Mouse (Mus musculus) stomach, embryonic 15.5 days (tissue): ENCODE results near the gene Kcnip2. TPM values are rescaled to one million over a fixed set of nuclear protein-coding genes. Genes with fewer than 3 reads are reported as not detected.

Experiments
- ATAC-seq: fragments of 200-750 bp; cut with Nextera tagmentation; 2 replicates; pipeline ENCODE4 v1.8.0; 2017; ENCODE audit warnings: low read depth, moderate number of reproducible peaks, moderate TSS enrichment; ENCODE audit not compliant: insufficient read depth, low FRiP score
- H3K27ac ChIP-seq: fragments of 300-500 bp; sonication (generic); 2 replicates; pipeline ENCODE4 v1.5.1; 2015; ENCODE audit warnings: mild to moderate bottlenecking, inconsistent platforms
- H3K27me3 ChIP-seq: fragments of 300-500 bp; sonication (generic); replicated peaks from 2 replicates; pipeline ENCODE4 v1.6.1; 2015; ENCODE audit warnings: inconsistent platforms
- H3K36me3 ChIP-seq: fragments of 300-500 bp; sonication (generic); 2 replicates; pipeline ENCODE4 v1.6.1; 2015; ENCODE audit warnings: inconsistent platforms
- H3K4me1 ChIP-seq: fragments of 300-500 bp; sonication (generic); 2 replicates; pipeline ENCODE4 v1.6.1; 2015; ENCODE audit warnings: inconsistent platforms
- H3K4me2 ChIP-seq: fragments of 300-500 bp; sonication (generic); 2 replicates; pipeline ENCODE4 v1.6.1; 2015; ENCODE audit warnings: mild to moderate bottlenecking, inconsistent platforms
- H3K4me3 ChIP-seq: fragments of 300-500 bp; sonication (generic); replicated peaks from 2 replicates; pipeline ENCODE4 v1.5.1; 2015; ENCODE audit warnings: inconsistent platforms
- H3K9ac ChIP-seq: fragments of 300-500 bp; sonication (generic); 2 replicates; pipeline ENCODE4 v1.6.1; 2015; ENCODE audit warnings: inconsistent platforms
- H3K9me3 ChIP-seq: fragments of 300-500 bp; sonication (generic); 2 replicates; pipeline ENCODE4 v1.6.1; 2016; ENCODE audit warnings: inconsistent platforms
- WGBS: fragments of 180-500 bp; shearing (Covaris S2); methylation state at CpG from one replicate; pipeline ENCODE4 v1.1.7; 2015; 5-methylcytosine and 5-hydroxymethylcytosine counted together
- polyA plus RNA-seq: library from polyadenylated mRNA; unstranded; fragments of >200 nt; fragmentation: Nextera tagmentation; extraction: Ambion mirVana; gene quantifications from 2 replicates; pipeline ENCODE4 v1.2.1, GENCODE M21; 2015

Kcnip2 gene
- polyA plus RNA-seq, 1 experiment from 2014 or later, result 2.8 TPM

DNA sequence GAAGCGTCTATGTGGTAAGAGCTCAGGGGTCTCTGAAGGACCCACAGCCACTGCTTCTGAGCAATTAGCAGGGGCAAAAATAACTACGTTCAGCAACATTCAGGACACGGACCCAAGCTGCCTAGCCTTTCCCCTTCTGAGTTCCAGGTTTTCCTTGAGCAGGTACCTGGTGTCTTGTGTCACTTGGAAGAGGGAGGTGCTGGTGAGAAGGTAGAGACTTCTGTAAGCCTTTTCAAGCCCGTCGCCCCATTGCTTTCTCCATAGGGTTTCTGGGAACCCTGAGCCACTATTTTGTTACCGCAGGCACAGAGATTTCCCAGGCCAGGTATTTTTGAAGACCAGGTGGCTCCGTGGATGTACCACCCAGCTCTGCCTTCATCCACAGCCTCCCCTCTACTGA is 72.2 kb downstream of the Kcnip2 start:
- Histone ChIP-seq H3K4me3 (no peak overlapping the region; the same call in 1 of the 2 replicates), H3K27me3 (peaks cover 76% of the 10 kb centered on the region), H3K4me1 (peaks cover 42% of the 10 kb centered on the region), H3K4me2 (peak overlapping the region; percentile 78), H3K27ac (no peak overlapping the region), H3K9me3 (no peaks in the 10 kb centered on the region), H3K36me3 (no peaks in the 10 kb centered on the region), H3K9ac (no peak overlapping the region)
- WGBS, result 30% methylated on average over 7 of the region's 7 CpGs
- ATAC-seq, result no peak

DNA sequence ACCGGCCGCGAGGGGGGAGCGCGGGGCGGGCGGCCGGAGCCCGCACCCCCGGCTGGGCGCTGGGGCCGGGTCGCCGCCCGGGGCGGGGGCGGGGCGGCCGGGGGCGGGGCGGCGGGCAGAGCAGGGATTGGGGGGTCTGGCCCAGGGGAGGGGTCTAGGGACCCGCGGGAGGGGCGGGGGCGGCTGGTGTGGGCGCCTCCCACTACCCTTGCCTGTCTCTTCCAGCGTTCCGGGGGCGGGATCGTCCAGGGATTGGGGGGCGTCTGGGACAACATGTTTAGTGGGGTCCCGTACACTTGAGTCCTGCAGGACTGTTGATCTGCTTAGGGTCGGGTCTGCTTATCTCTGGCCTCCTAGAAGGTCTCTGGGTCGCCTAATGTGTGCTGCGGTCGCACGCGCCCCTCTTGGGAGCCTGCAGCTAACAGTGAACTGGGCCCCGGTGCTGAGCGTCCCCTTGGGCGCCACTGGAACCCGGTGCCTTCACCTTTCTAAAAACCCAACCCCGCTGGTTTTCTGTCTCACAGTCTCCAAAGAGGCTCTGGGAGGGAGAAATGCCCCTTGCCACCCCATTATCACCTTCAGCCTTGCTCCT is 72.8 kb downstream of the Kcnip2 start:
- Histone ChIP-seq H3K4me2 (peak overlapping the region; percentile 78), H3K9me3 (no peaks in the 10 kb centered on the region), H3K36me3 (no peaks in the 10 kb centered on the region), H3K27me3 (peaks cover 81% of the 10 kb centered on the region), H3K27ac (no peak overlapping the region), H3K4me1 (peaks cover 37% of the 10 kb centered on the region), H3K9ac (no peak overlapping the region), H3K4me3 (peak overlapping the region; percentile 40)
- WGBS, result 2% methylated on average over 23 of the region's 44 CpGs
- ATAC-seq, result no peak

DNA sequence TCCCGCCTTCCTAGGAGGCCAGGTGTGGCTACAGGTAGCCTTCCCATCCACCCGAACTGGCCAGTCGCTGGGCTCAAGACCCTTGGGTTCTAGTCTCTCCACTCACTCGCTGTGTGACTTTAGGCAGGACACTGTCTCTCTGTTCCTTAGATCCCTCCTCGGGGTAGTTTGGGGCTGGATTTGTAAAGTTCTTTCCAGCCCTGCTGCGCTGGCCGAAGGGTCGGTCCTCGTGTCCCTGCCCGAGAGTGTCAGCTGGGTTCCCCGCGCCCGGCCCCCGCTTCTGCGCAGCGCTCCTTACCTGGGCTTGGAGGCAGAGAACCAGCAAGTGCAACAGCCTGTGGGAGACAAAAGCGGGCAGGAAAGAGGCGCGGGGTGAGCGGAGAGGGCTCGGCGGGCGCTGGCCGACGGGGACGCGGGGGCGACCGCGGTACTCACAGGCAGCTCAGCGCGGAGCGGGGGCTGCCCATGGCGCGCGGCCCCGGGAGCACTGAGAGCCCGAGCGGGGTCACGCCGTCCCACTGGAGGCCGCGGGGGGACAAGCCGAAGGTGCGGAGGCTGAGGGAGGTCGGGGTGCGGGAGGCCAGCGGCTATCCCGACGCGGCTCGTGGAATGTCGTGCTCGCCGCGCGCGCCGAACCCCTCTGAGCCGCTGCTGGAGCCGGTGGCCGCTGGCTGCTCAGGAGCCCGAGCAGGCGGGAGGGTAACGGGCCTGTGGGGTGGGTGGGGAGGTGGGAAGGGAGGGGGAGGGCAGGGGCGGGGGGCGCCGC is 73.5 kb downstream of the Kcnip2 start, which contains the start of gene Fgf8:
TSS of gene Fgf8 (minus strand) at position 698 of the 766 bp plus-strand sequence.
- whole genome bisulfite sequencing, result under 1% methylated on average over 51 of the region's 68 CpGs
- Histone ChIP-seq H3K4me3 (peak within 1 kb of the TSS; percentile 40), H3K9ac (no peak within 1 kb of the TSS), H3K36me3 (no peaks in the 10 kb centered on the region), H3K4me1 (peaks cover 35% of the 10 kb centered on the region), H3K27me3 (peaks cover 88% of the 10 kb centered on the region), H3K9me3 (no peaks in the 10 kb centered on the region), H3K4me2 (peak within 1 kb of the TSS; percentile 78), H3K27ac (no peak within 1 kb of the TSS)
- no peak for ATAC-seq

Other genes starting within 250 kb of the Kcnip2 start
- 3.7 and 4.4 TPM in 2 replicates for gene Fbxw4, start 155.7 kb downstream of the Kcnip2 start, polyA plus RNA-seq
- gene Fgf8, start 73.1 kb downstream of the Kcnip2 start, polyA plus RNA-seq, result 0.17 TPM in 1 of 2 replicates, not detected in the other
- gene Npm3, start 66.5 kb downstream of the Kcnip2 start, polyA plus RNA-seq, result 16.0 and 16.3 TPM in 2 replicates
- gene Mgea5, start 32.2 kb downstream of the Kcnip2 start, polyA plus RNA-seq, result 42.2 and 47.2 TPM in 2 replicates
- gene Armh3, start 182.4 kb upstream of the Kcnip2 start, polyA plus RNA-seq, result 13.1 and 17.3 TPM in 2 replicates
- gene Hps6, start 187.4 kb upstream of the Kcnip2 start, polyA plus RNA-seq, result 8.1 TPM in 2 replicates
- gene Pprc1, start 228.8 kb upstream of the Kcnip2 start, polyA plus RNA-seq, result 32.7 and 37.5 TPM in 2 replicates
- gene Ldb1, start 229.2 kb upstream of the Kcnip2 start, polyA plus RNA-seq, result 73.9 and 74.1 TPM in 2 replicates